Mouse (Mus musculus): ENCODE measurements around the gene Atf3.

- TF ChIP-seq POLR2A (IDR thresholded peaks at IDR 0.05; ENCODE audit: insufficient read length, low read depth) = no peak
- no peak for TF ChIP-seq USF1 (IDR thresholded peaks at IDR 0.05; ENCODE audit: low read depth)
- no peak for TF ChIP-seq MYOG (IDR thresholded peaks at IDR 0.05; ENCODE audit: control insufficient read depth in 1 of 3, insufficient read depth in 1 of 3, insufficient read length in 2 of 3, low read depth in 2 of 3)
- TF ChIP-seq MYOD1 (IDR thresholded peaks at IDR 0.05; ENCODE audit: control insufficient read depth in 1 of 3, insufficient read length in 2 of 3, low read depth in 2 of 3) = no peak
- no peak for TF ChIP-seq E2F4 (IDR thresholded peaks at IDR 0.05; ENCODE audit: insufficient read depth)
- TF ChIP-seq TCF12 (IDR thresholded peaks at IDR 0.05; ENCODE audit: insufficient read depth, poor library complexity, severe bottlenecking) = no peak
Measured at GRCm38 (mm10) chr1:191197916-191198315, 19.9 kb downstream of the Atf3 start.
